Mouse (Mus musculus) bone marrow macrophage, adult 2 months (primary cell): Measurements from ENCODE around the gene Actl7b.

Experiments used
- CTCF ChIP-seq: IDR thresholded peaks from 2 replicates; pipeline ENCODE4 v1.5.1; 2012; ENCODE audit warnings: low read depth, mild to moderate bottlenecking, low read length, moderate library complexity
- POLR2A ChIP-seq: IDR thresholded peaks from 2 replicates; pipeline ENCODE4 v1.6.1; 2012; ENCODE audit warnings: mild to moderate bottlenecking, low read depth, low read length, borderline replicate concordance

DNA sequence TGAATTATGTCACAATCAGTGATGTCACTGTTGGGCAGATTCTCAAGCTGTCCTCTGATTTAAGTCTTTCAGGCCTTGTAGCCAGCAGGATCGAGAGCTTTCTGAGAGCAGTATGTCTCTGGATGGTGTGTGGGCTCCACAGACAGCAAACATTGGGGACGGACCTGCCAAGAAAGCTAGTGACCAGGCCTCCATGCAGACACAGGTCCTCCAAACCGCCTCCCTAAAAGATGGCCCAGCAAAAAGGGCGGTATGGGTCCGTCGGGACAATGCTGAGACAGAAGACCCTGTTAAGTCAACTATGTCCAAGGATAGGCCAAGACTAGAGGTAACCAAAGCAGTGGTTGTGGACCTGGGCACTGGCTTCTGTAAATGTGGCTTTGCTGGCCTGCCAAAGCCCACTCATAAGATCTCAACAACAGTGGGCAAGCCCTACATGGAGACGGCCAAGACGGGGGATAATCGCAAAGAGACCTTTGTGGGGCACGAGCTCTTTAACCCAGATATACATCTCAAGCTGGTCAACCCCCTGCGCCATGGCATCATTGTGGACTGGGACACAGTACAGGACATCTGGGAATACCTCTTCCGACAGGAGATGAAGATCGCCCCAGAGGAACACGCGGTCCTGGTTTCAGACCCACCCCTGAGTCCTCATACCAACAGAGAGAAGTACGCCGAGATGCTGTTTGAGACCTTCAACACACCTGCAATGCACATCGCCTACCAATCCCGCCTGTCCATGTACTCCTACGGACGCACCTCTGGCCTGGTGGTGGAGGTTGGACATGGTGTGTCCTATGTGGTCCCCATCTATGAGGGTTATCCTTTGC lies 2.3 kb upstream of the Actl7b start, which contains the start of gene Actl7a:
- TF ChIP-seq POLR2A, result no peak
- TF ChIP-seq CTCF, result no peak
